Mouse (Mus musculus) ES-E14 (cell line): ENCODE data around the gene Plgrkt.

ENCODE experiments used
- CHD2 ChIP-seq: IDR thresholded peaks from 2 replicates; pipeline ENCODE4 v1.6.1; 2014; ENCODE audit warnings: mild to moderate bottlenecking, low read depth, low read length, inconsistent platforms
- HCFC1 ChIP-seq: IDR thresholded peaks from 2 replicates; pipeline ENCODE4 v1.6.1; 2012; ENCODE audit warnings: low read length, inconsistent platforms, borderline replicate concordance; ENCODE audit not compliant: insufficient read depth
- MAFK ChIP-seq: IDR thresholded peaks from 2 replicates; pipeline ENCODE4 v1.6.1; 2014; ENCODE audit warnings: mild to moderate bottlenecking, low read depth, low read length, inconsistent platforms; ENCODE audit not compliant: insufficient read depth
- ZC3H11A ChIP-seq: IDR thresholded peaks from 2 replicates; pipeline ENCODE4 v1.6.1; 2012; ENCODE audit warnings: low read depth, mild to moderate bottlenecking, inconsistent platforms, low read length, borderline replicate concordance
- ZNF384 ChIP-seq: IDR thresholded peaks from 2 replicates; pipeline ENCODE4 v1.6.1; 2012; ENCODE audit warnings: low read depth, low read length, inconsistent platforms

DNA sequence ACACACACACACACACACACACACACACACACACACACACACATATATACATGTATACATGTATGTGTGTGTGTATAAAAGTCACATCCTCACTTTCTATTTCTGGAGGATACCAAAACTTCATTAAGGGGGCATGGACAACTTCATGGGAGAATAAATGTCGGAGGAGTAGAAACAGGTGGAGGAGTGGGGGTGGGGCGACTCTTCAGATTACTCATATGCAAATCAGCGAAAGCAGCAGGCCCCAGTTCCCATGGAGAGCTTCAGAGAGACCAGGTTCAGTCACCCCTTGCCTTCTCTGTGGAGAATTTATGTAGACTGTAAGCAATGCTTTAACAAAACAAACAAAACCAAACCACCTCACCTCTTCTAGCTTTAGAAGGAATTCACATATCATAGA is 2.1 kb downstream of the Plgrkt start:
- TF ChIP-seq ZC3H11A (no peak), ZNF384 (no peak), HCFC1 (no peak), MAFK (no peak), CHD2 (no peak)
